Mouse (Mus musculus) liver, embryonic 11.5 days (tissue): ENCODE data around the gene Ccser1. TPM values are rescaled to one million over a fixed set of nuclear protein-coding genes. Genes with fewer than 3 reads are reported as not detected.

Source experiments
- ATAC-seq: fragments of 200-750 bp; cut with Nextera tagmentation; replicated peaks from 2 replicates; pipeline ENCODE4 v1.8.0; 2017; ENCODE audit warnings: moderate number of reproducible peaks, mild to moderate bottlenecking, moderate TSS enrichment, moderate library complexity; ENCODE audit not compliant: low FRiP score
- DNase-seq: peaks from one replicate; pipeline ENCODE4 v3.0.0-alpha.2; 2017; ENCODE audit warnings: low spot score
- H3K27ac ChIP-seq: fragments of 300-500 bp; sonication (generic); 2 replicates; pipeline ENCODE4 v1.5.1; 2014; ENCODE audit warnings: mild to moderate bottlenecking, low read depth, low read length, control low read depth
- H3K27me3 ChIP-seq: fragments of 300-500 bp; sonication (generic); replicated peaks from 2 replicates; pipeline ENCODE4 v1.6.1; 2014; ENCODE audit warnings: low read length, mixed read lengths; ENCODE audit not compliant: control insufficient read depth, insufficient read depth
- H3K36me3 ChIP-seq: fragments of 300-500 bp; sonication (generic); 2 replicates; pipeline ENCODE4 v1.6.1; 2014; ENCODE audit warnings: mild to moderate bottlenecking, low read length, moderate library complexity, mixed read lengths; ENCODE audit not compliant: control insufficient read depth, insufficient read depth
- H3K4me1 ChIP-seq: fragments of 300-500 bp; sonication (generic); replicated peaks from 2 replicates; pipeline ENCODE4 v1.6.1; 2014; ENCODE audit warnings: low read length, mixed read lengths; ENCODE audit not compliant: control insufficient read depth, insufficient read depth
- H3K4me2 ChIP-seq: fragments of 300-500 bp; sonication (generic); 2 replicates; pipeline ENCODE4 v1.6.1; 2014; ENCODE audit warnings: mild to moderate bottlenecking, control low read depth, moderate library complexity
- H3K4me3 ChIP-seq: fragments of 300-500 bp; sonication (generic); 2 replicates; pipeline ENCODE4 v1.5.1; 2014; ENCODE audit warnings: low read depth, low read length, control low read depth
- H3K9ac ChIP-seq: fragments of 300-500 bp; sonication (generic); 2 replicates; pipeline ENCODE4 v1.6.1; 2014; ENCODE audit warnings: low read depth, low read length, control low read depth
- H3K9me3 ChIP-seq: fragments of 300-500 bp; sonication (generic); 2 replicates; pipeline ENCODE4 v1.6.1; 2016; ENCODE audit warnings: low read length, inconsistent platforms, mixed read lengths; ENCODE audit not compliant: control insufficient read depth
- WGBS: fragments of 180-500 bp; shearing (Covaris S2); extraction: QIAGEN DNeasy Blood & Tissue Kit; methylation state at CpG from one replicate; pipeline ENCODE4 v1.1.7; 2014; 5-methylcytosine and 5-hydroxymethylcytosine counted together
- polyA plus RNA-seq: library from polyadenylated mRNA; unstranded; fragments of >200 nt; fragmentation: Nextera tagmentation; extraction: Ambion mirVana; gene quantifications from 2 replicates; pipeline ENCODE4 v1.2.1, GENCODE M21; 2014

Ccser1 gene
- 1.2 and 1.3 TPM in 2 replicates for polyA plus RNA-seq

DNA sequence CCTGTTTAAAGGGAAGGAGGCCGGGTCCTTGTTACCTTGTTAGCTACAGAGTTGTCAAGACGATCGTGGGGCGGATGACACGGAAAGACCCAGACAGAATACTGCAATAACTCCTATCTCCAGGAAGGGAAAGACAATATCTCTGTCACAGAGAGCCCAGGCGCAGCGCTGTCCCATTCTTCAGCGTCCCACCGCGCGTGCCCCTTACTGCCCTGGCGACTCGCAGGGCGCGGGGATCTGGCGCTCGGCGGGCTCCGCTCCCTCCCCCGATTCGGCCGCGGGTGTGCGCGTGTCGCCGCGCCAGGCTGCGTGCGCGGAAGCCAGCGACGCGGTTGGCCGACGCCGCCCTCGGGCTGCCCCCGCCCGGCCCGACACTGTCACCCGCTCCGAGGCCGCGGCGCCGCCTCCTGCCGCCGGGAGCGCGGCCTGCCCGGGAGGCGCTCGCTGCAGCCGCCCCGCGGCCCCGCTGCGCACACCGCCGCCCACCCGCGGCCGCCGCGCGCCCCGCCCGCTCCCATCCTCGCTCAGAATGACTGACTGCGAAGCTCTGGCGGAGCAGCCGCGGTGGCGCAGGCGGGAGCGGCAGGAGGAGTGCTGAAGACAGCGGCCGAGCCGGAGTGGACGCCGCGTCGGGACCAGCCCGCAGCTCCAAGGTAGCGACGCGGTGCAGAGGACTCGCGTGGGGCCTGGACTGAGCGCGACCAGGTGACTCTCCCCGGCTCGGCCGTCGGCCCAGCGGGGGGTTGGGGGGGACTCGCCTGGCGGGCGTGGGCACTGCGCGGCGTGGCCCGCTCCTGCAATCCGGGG lies at the start of gene Ccser1:
Gene Ccser1, plus strand, starts transcription at position 376 of the 807 bp plus-strand sequence.
- peaks cover 30% of the 10 kb centered on the region for H3K27me3 ChIP-seq
- peak within 1 kb of the TSS; percentile 98 for H3K4me2 ChIP-seq
- H3K9me3 ChIP-seq, result no peaks in the 10 kb centered on the region
- ATAC-seq (peak; percentile 77), DNase-seq (peak; percentile 53)
- peak within 1 kb of the TSS; percentile 62 for H3K4me3 ChIP-seq
- no peaks in the 10 kb centered on the region for H3K36me3 ChIP-seq
- H3K4me1 ChIP-seq, result no peaks in the 10 kb centered on the region
- under 1% methylated on average over 84 of the region's 105 CpGs for WGBS
- peak within 1 kb of the TSS; percentile 2 for H3K9ac ChIP-seq
- H3K27ac ChIP-seq, result no peak within 1 kb of the TSS

DNA sequence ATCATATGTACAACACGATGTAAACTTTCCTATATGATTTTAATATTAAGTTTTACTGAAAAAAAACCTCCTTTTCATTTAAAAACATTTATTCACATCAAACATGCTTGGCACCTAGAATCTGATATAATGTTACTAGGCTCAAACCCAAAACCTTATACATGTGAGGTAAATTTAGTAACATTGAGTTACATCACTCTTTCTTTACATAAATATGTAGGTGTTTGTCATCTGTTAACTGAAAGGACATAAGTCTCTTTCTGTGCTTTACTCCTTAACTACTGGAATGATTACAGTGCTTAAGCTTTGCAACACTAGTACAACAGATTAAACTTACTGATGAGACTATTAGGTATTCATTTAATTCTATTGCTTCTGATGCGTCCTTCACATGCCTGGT lies 43.7 kb upstream of the Ccser1 start:
- no peak for DNase-seq
- 72% methylated on average over 2 of the region's 2 CpGs for WGBS

GRCm38 (mm10) chr6:61143031-61143430 lies 37.1 kb upstream of the Ccser1 start:
- Histone ChIP-seq H3K27me3 (no peaks in the 10 kb centered on the region), H3K4me3 (no peak overlapping the region), H3K36me3 (no peaks in the 10 kb centered on the region), H3K27ac (no peak overlapping the region), H3K4me1 (no peaks in the 10 kb centered on the region), H3K4me2 (no peak overlapping the region), H3K9me3 (no peaks in the 10 kb centered on the region), H3K9ac (no peak overlapping the region)
- DNase-seq (no peak), ATAC-seq (no peak)
- 37% methylated on average over 1 of the region's 1 CpGs for WGBS

More for the DNA sequence above, 43.7 kb upstream of the Ccser1 start:
- H3K27me3 ChIP-seq, result no peaks in the 10 kb centered on the region
- H3K4me3 ChIP-seq, result no peak overlapping the region
- H3K36me3 ChIP-seq, result no peaks in the 10 kb centered on the region
- H3K9me3 ChIP-seq, result no peaks in the 10 kb centered on the region
- H3K27ac ChIP-seq, result no peak overlapping the region
- no peak overlapping the region for H3K4me2 ChIP-seq
- H3K9ac ChIP-seq, result no peak overlapping the region
- no peaks in the 10 kb centered on the region for H3K4me1 ChIP-seq
- no peak for ATAC-seq

DNA sequence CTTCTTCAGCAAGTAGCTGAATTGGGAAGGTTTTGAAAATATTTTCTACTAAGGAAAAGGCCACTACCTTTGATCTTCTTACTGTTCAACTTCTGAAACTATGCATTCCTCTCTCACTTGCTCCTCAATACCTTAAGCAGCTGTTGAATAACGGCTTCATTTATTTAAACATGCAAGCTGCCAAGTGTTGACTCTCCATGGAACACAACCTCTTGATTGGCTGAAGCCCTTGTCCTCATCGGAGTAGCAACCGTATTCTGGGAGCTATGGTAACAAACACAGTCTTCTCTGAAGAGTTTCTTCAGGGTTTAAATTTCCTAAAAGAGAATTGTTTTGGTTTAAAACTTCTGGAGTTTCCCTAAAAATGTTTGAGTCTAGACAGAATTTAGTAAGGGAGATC lies 27.2 kb upstream of the Ccser1 start:
- Histone ChIP-seq H3K36me3 (no peaks in the 10 kb centered on the region), H3K9ac (no peak overlapping the region), H3K27me3 (no peaks in the 10 kb centered on the region), H3K4me3 (no peak overlapping the region), H3K9me3 (no peaks in the 10 kb centered on the region), H3K4me2 (no peak overlapping the region), H3K27ac (no peak overlapping the region), H3K4me1 (no peaks in the 10 kb centered on the region)
- ATAC-seq (no peak), DNase-seq (no peak)
- 79% methylated on average over 3 of the region's 3 CpGs for WGBS

DNA sequence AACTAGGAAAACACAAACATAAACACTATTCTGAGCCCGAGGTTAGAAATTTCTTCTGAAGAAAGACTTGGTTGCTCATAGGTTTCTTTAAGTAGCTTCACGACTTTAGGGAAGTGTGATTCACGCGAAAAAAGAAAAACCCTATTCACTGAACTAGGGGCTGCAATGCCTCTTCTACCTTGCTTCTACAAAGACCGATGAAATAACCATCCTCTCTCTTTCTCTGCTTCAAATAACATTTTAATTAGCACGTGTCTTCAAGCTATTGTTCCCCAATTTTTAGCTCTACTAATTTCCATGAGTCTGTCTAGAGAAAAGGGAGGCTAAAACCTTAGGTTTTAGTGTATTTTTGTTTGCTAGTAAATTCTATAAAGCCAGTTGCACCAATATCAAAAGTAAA lies 25.5 kb upstream of the Ccser1 start:
- no peak for DNase-seq
- no peaks in the 10 kb centered on the region for H3K4me1 ChIP-seq
- no peak overlapping the region for H3K4me3 ChIP-seq
- no peak overlapping the region for H3K27ac ChIP-seq
- H3K4me2 ChIP-seq, result no peak overlapping the region
- WGBS, result 61% methylated on average over 6 of the region's 6 CpGs
- no peaks in the 10 kb centered on the region for H3K27me3 ChIP-seq
- no peak for ATAC-seq
- H3K9me3 ChIP-seq, result no peaks in the 10 kb centered on the region
- H3K9ac ChIP-seq, result no peak overlapping the region
- H3K36me3 ChIP-seq, result no peaks in the 10 kb centered on the region

DNA sequence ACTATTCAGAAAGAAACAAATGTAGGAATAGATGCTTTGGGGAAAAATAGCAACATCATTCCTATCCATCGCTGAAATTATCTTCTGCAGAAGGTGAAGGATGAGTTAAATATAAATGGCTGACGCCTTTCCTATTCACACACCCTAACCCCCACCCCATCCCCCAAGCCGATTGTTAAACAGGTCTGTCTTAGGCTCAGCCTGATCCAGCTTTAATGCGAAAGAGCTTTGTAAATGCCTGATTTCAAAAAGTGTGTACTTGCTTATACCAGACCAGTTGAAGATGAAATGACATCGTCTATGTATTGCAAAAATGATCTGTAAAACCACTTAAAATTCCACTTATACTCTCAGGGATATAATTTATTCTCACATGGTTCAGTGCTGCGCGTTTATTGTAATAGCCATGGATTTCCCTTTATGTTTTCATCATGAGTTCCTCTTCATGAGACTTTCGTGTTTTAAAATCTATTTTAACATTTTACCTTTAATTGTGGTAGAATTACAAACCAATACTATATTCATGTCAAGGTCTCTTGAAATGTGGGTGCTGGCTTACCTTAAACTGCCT lies 25.0 kb upstream of the Ccser1 start:
- no peak overlapping the region for H3K27ac ChIP-seq
- no peak overlapping the region for H3K4me3 ChIP-seq
- no peaks in the 10 kb centered on the region for H3K27me3 ChIP-seq
- no peaks in the 10 kb centered on the region for H3K4me1 ChIP-seq
- no peaks in the 10 kb centered on the region for H3K36me3 ChIP-seq
- H3K4me2 ChIP-seq, result no peak overlapping the region
- no peaks in the 10 kb centered on the region for H3K9me3 ChIP-seq
- no peak for DNase-seq
- 66% methylated on average over 8 of the region's 8 CpGs for WGBS
- H3K9ac ChIP-seq, result no peak overlapping the region
- ATAC-seq, result no peak

DNA sequence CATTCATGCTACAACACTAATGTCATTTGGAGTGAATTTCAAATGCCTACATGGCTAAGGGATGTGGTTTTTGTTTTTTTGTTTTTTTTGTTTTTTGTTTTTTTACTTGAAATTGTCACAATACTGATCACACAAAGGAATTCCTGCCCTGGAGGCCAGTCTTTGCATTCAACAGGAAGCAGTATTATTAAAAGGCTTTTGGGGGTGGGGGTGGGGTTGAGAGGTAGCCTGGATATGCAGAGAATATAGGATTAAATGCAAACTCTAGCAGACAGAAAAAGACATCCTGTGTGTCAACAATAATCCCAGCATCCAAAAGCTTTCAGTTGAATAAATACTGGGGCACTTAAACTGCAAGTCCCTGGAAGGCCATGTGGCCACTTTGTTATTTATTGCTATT lies 24.4 kb upstream of the Ccser1 start:
- H3K4me2 ChIP-seq, result no peak overlapping the region
- no peak overlapping the region for H3K27ac ChIP-seq
- no peaks in the 10 kb centered on the region for H3K36me3 ChIP-seq
- no peak overlapping the region for H3K9ac ChIP-seq
- H3K27me3 ChIP-seq, result no peaks in the 10 kb centered on the region
- H3K4me1 ChIP-seq, result no peaks in the 10 kb centered on the region
- H3K9me3 ChIP-seq, result no peaks in the 10 kb centered on the region
- no peak overlapping the region for H3K4me3 ChIP-seq
- ATAC-seq, result no peak
- DNase-seq, result no peak

DNA sequence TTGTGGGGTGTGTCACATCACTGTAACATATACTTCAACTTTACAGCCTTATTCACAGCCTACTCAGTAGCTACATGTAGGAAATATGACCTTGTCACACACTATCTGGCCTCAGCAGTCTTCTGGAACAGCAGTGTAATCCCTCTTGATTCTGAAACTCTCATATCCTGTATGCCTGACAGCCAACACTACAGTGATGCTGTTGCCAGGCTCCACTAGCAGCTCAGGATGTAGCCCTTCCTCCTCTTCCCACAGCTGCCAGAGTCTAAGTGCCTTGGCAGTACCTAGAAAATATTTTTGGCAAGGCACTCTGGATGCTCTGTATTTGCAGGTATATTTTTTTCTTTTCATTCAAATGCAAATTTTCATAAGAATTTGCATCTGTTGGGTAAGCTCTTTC lies 18.0 kb upstream of the Ccser1 start:
- no peaks in the 10 kb centered on the region for H3K9me3 ChIP-seq
- H3K36me3 ChIP-seq, result no peaks in the 10 kb centered on the region
- no peak overlapping the region for H3K4me2 ChIP-seq
- ATAC-seq (no peak), DNase-seq (no peak)
- no peak overlapping the region for H3K27ac ChIP-seq
- no peaks in the 10 kb centered on the region for H3K4me1 ChIP-seq
- H3K9ac ChIP-seq, result no peak overlapping the region
- no peak overlapping the region for H3K4me3 ChIP-seq
- no peaks in the 10 kb centered on the region for H3K27me3 ChIP-seq

GRCm38 (mm10) chr6:61166891-61167290 lies 13.2 kb upstream of the Ccser1 start:
- no peak overlapping the region for H3K4me2 ChIP-seq
- H3K27ac ChIP-seq, result no peak overlapping the region
- H3K36me3 ChIP-seq, result no peaks in the 10 kb centered on the region
- H3K4me3 ChIP-seq, result no peak overlapping the region
- ATAC-seq, result no peak
- H3K4me1 ChIP-seq, result no peaks in the 10 kb centered on the region
- H3K9me3 ChIP-seq, result no peaks in the 10 kb centered on the region
- H3K9ac ChIP-seq, result no peak overlapping the region
- no peaks in the 10 kb centered on the region for H3K27me3 ChIP-seq
- no peak for DNase-seq
- WGBS, result 90% methylated on average over 1 of the region's 1 CpGs
